Mouse (Mus musculus): ENCODE data around the gene Slc22a13. TPM values are rescaled to one million over a fixed set of nuclear protein-coding genes. Genes with fewer than 3 reads are reported as not detected.

Slc22a13 gene
- polyA plus RNA-seq, 1 experiment from 2014 or later: not detected

- WGBS: 87% methylated on average over 11 of the region's 11 CpGs
- Histone ChIP-seq H3K27me3 (ENCODE audit: control insufficient read depth, insufficient read depth, low read length) (no peaks in the 10 kb centered on the region), H3K36me3 (ENCODE audit: control insufficient read depth, insufficient read depth, low read length) (no peaks in the 10 kb centered on the region), H3K4me3 (ENCODE audit: low read depth, low read length) (no peak overlapping the region), H3K4me2 (ENCODE audit: low read depth, low read length) (no peak overlapping the region), H3K4me1 (ENCODE audit: control insufficient read depth, insufficient read depth, low read length) (no peaks in the 10 kb centered on the region), H3K27ac (ENCODE audit: low read depth, low read length) (no peak overlapping the region), H3K9me3 (ENCODE audit: control insufficient read depth, low read length) (no peaks in the 10 kb centered on the region), H3K9ac (replicated peaks; ENCODE audit: low read depth, low read length) (no peak overlapping the region)
- ATAC-seq (ENCODE audit: low read depth): no peak
Observed at GRCm38 (mm10) chr9:119179292-119179691, 29.6 kb downstream of the Slc22a13 start.

GRCm38 (mm10) chr9:119167608-119168007, 41.3 kb downstream of the Slc22a13 start:
- Histone ChIP-seq H3K9me3 (ENCODE audit: control insufficient read depth, low read length) (no peaks in the 10 kb centered on the region), H3K36me3 (ENCODE audit: control insufficient read depth, insufficient read depth, low read length) (no peaks in the 10 kb centered on the region), H3K9ac (replicated peaks; ENCODE audit: low read depth, low read length) (no peak overlapping the region), H3K4me2 (ENCODE audit: low read depth, low read length) (no peak overlapping the region), H3K27ac (ENCODE audit: low read depth, low read length) (no peak overlapping the region), H3K4me1 (ENCODE audit: control insufficient read depth, insufficient read depth, low read length) (no peaks in the 10 kb centered on the region), H3K4me3 (ENCODE audit: low read depth, low read length) (no peak overlapping the region), H3K27me3 (ENCODE audit: control insufficient read depth, insufficient read depth, low read length) (no peaks in the 10 kb centered on the region)
- ATAC-seq (ENCODE audit: low read depth): no peak
- WGBS: 98% methylated on average over 2 of the region's 2 CpGs

GRCm38 (mm10) chr9:119165548-119165947, 43.4 kb downstream of the Slc22a13 start:
- Histone ChIP-seq H3K9ac (replicated peaks; ENCODE audit: low read depth, low read length) (no peak overlapping the region), H3K27ac (ENCODE audit: low read depth, low read length) (no peak overlapping the region), H3K4me2 (ENCODE audit: low read depth, low read length) (no peak overlapping the region), H3K36me3 (ENCODE audit: control insufficient read depth, insufficient read depth, low read length) (no peaks in the 10 kb centered on the region), H3K9me3 (ENCODE audit: control insufficient read depth, low read length) (no peaks in the 10 kb centered on the region), H3K27me3 (ENCODE audit: control insufficient read depth, insufficient read depth, low read length) (no peaks in the 10 kb centered on the region), H3K4me1 (ENCODE audit: control insufficient read depth, insufficient read depth, low read length) (no peaks in the 10 kb centered on the region), H3K4me3 (ENCODE audit: low read depth, low read length) (no peak overlapping the region)
- ATAC-seq (ENCODE audit: low read depth): no peak
- 96% methylated on average over 6 of the region's 6 CpGs for WGBS

- Histone ChIP-seq H3K4me1 (ENCODE audit: control insufficient read depth, insufficient read depth, low read length) (no peaks in the 10 kb centered on the region), H3K27me3 (ENCODE audit: control insufficient read depth, insufficient read depth, low read length) (no peaks in the 10 kb centered on the region), H3K27ac (ENCODE audit: low read depth, low read length) (no peak overlapping the region), H3K9ac (replicated peaks; ENCODE audit: low read depth, low read length) (no peak overlapping the region), H3K9me3 (ENCODE audit: control insufficient read depth, low read length) (no peaks in the 10 kb centered on the region), H3K36me3 (ENCODE audit: control insufficient read depth, insufficient read depth, low read length) (no peaks in the 10 kb centered on the region), H3K4me2 (ENCODE audit: low read depth, low read length) (no peak overlapping the region), H3K4me3 (ENCODE audit: low read depth, low read length) (no peak overlapping the region)
- 89% methylated on average over 7 of the region's 7 CpGs for WGBS
- ATAC-seq (ENCODE audit: low read depth): no peak
Observed at GRCm38 (mm10) chr9:119164743-119165142, 44.2 kb downstream of the Slc22a13 start.

GRCm38 (mm10) chr9:119160689-119161088, 48.2 kb downstream of the Slc22a13 start:
- H3K27me3 ChIP-seq (ENCODE audit: control insufficient read depth, insufficient read depth, low read length): no peaks in the 10 kb centered on the region
- no peak overlapping the region for H3K4me2 ChIP-seq (ENCODE audit: low read depth, low read length)
- H3K4me1 ChIP-seq (ENCODE audit: control insufficient read depth, insufficient read depth, low read length): no peaks in the 10 kb centered on the region
- H3K36me3 ChIP-seq (ENCODE audit: control insufficient read depth, insufficient read depth, low read length): no peaks in the 10 kb centered on the region
- H3K9ac ChIP-seq (replicated peaks; ENCODE audit: low read depth, low read length): no peak overlapping the region
- H3K9me3 ChIP-seq (ENCODE audit: control insufficient read depth, low read length): no peaks in the 10 kb centered on the region
- H3K27ac ChIP-seq (ENCODE audit: low read depth, low read length): no peak overlapping the region
- 87% methylated on average over 3 of the region's 3 CpGs for WGBS
- no peak for ATAC-seq (ENCODE audit: low read depth)
- H3K4me3 ChIP-seq (ENCODE audit: low read depth, low read length): no peak overlapping the region

- Histone ChIP-seq H3K4me3 (ENCODE audit: low read depth, low read length) (no peak within 1 kb of the TSS), H3K9me3 (ENCODE audit: control insufficient read depth, low read length) (no peaks in the 10 kb centered on the region), H3K4me1 (ENCODE audit: control insufficient read depth, insufficient read depth, low read length) (no peaks in the 10 kb centered on the region), H3K4me2 (ENCODE audit: low read depth, low read length) (no peak within 1 kb of the TSS), H3K27me3 (ENCODE audit: control insufficient read depth, insufficient read depth, low read length) (no peaks in the 10 kb centered on the region), H3K36me3 (ENCODE audit: control insufficient read depth, insufficient read depth, low read length) (no peaks in the 10 kb centered on the region), H3K27ac (ENCODE audit: low read depth, low read length) (no peak within 1 kb of the TSS), H3K9ac (replicated peaks; ENCODE audit: low read depth, low read length) (no peak within 1 kb of the TSS)
- 70% methylated on average over 4 of the region's 4 CpGs for WGBS
- no peak for ATAC-seq (ENCODE audit: low read depth)
Observed at GRCm38 (mm10) chr9:119158861-119159260, 50.0 kb downstream of the Slc22a13 start, which contains the start of gene Gm47289. Gene Gm47289 (plus strand): TSS chr9:119159161.

- no peaks in the 10 kb centered on the region for H3K36me3 ChIP-seq (ENCODE audit: control insufficient read depth, insufficient read depth, low read length)
- peak within 1 kb of the TSS; percentile 49 for H3K4me2 ChIP-seq (ENCODE audit: low read depth, low read length)
- 1% methylated on average over 64 of the region's 65 CpGs for WGBS
- no peaks in the 10 kb centered on the region for H3K27me3 ChIP-seq (ENCODE audit: control insufficient read depth, insufficient read depth, low read length)
- peak within 1 kb of the TSS; percentile 42; the same call in 1 of the 2 replicates for H3K9ac ChIP-seq (replicated peaks; ENCODE audit: low read depth, low read length)
- peak within 1 kb of the TSS; percentile 44 for H3K4me3 ChIP-seq (ENCODE audit: low read depth, low read length)
- no peaks in the 10 kb centered on the region for H3K9me3 ChIP-seq (ENCODE audit: control insufficient read depth, low read length)
- no peaks in the 10 kb centered on the region for H3K4me1 ChIP-seq (ENCODE audit: control insufficient read depth, insufficient read depth, low read length)
- ATAC-seq (ENCODE audit: low read depth): peak; percentile 96
- H3K27ac ChIP-seq (ENCODE audit: low read depth, low read length): no peak within 1 kb of the TSS
Observed at GRCm38 (mm10) chr9:119156278-119157201, 52.4 kb downstream of the Slc22a13 start, which contains the start of gene Acaa1b. Gene Acaa1b (minus strand): TSS chr9:119157093.

GRCm38 (mm10) chr9:119155826-119156225, 53.1 kb downstream of the Slc22a13 start:
- no peaks in the 10 kb centered on the region for H3K9me3 ChIP-seq (ENCODE audit: control insufficient read depth, low read length)
- H3K27me3 ChIP-seq (ENCODE audit: control insufficient read depth, insufficient read depth, low read length): no peaks in the 10 kb centered on the region
- H3K4me1 ChIP-seq (ENCODE audit: control insufficient read depth, insufficient read depth, low read length): no peaks in the 10 kb centered on the region
- WGBS: 60% methylated on average over 7 of the region's 7 CpGs
- no peak overlapping the region for H3K9ac ChIP-seq (replicated peaks; ENCODE audit: low read depth, low read length)
- H3K4me2 ChIP-seq (ENCODE audit: low read depth, low read length): no peak overlapping the region; the same call in 1 of the 2 replicates
- H3K27ac ChIP-seq (ENCODE audit: low read depth, low read length): no peak overlapping the region
- H3K4me3 ChIP-seq (ENCODE audit: low read depth, low read length): 0 out of 2 replicates have a peak overlapping the region, but pooled peaks have one; percentile 44
- ATAC-seq (ENCODE audit: low read depth): no peak
- H3K36me3 ChIP-seq (ENCODE audit: control insufficient read depth, insufficient read depth, low read length): no peaks in the 10 kb centered on the region

- H3K27ac ChIP-seq (ENCODE audit: low read depth, low read length): no peak overlapping the region
- H3K9ac ChIP-seq (replicated peaks; ENCODE audit: low read depth, low read length): no peak overlapping the region
- no peaks in the 10 kb centered on the region for H3K9me3 ChIP-seq (ENCODE audit: control insufficient read depth, low read length)
- H3K27me3 ChIP-seq (ENCODE audit: control insufficient read depth, insufficient read depth, low read length): no peaks in the 10 kb centered on the region
- no peak overlapping the region for H3K4me3 ChIP-seq (ENCODE audit: low read depth, low read length)
- 88% methylated on average over 8 of the region's 8 CpGs for WGBS
- no peak overlapping the region for H3K4me2 ChIP-seq (ENCODE audit: low read depth, low read length)
- ATAC-seq (ENCODE audit: low read depth): no peak
- H3K4me1 ChIP-seq (ENCODE audit: control insufficient read depth, insufficient read depth, low read length): no peaks in the 10 kb centered on the region
- H3K36me3 ChIP-seq (ENCODE audit: control insufficient read depth, insufficient read depth, low read length): no peaks in the 10 kb centered on the region
Observed at GRCm38 (mm10) chr9:119155416-119155815, 53.5 kb downstream of the Slc22a13 start.

All from neural tube, embryonic 14.5 days (tissue).